Mouse (Mus musculus): ENCODE results near the gene Tm6sf2.

GRCm38 (mm10) chr8:70112401-70113016, 39.8 kb downstream of the Tm6sf2 start:
- TF ChIP-seq CTCF (IDR thresholded peaks at IDR 0.05; ENCODE audit: insufficient read depth, low read depth, low read length) (no peak), POLR2A (IDR thresholded peaks at IDR 0.05; ENCODE audit: insufficient read depth, low read depth, low read length) (no peak)

Data from olfactory bulb, adult 2 months (tissue).